Mouse (Mus musculus) heart, embryonic 13.5 days (tissue): ENCODE measurements around the gene Armc8. TPM values are rescaled to one million over a fixed set of nuclear protein-coding genes. Genes with fewer than 3 reads are reported as not detected.

ENCODE experiments used
- ATAC-seq: fragments of 200-750 bp; cut with Nextera tagmentation; 2 replicates; pipeline ENCODE4 v1.8.0; 2017; ENCODE audit warnings: moderate TSS enrichment; ENCODE audit not compliant: insufficient number of reproducible peaks, low FRiP score, low TSS enrichment; ENCODE audit errors: extremely low read depth
- H3K27ac ChIP-seq: fragments of 300-500 bp; sonication (generic); replicated peaks from 2 replicates; pipeline ENCODE4 v1.5.1; 2015; ENCODE audit warnings: moderate library complexity, mild to moderate bottlenecking, inconsistent platforms
- H3K27me3 ChIP-seq: fragments of 300-500 bp; sonication (generic); replicated peaks from 2 replicates; pipeline ENCODE4 v1.6.1; 2015; ENCODE audit warnings: mild to moderate bottlenecking, inconsistent platforms
- H3K36me3 ChIP-seq: fragments of 300-500 bp; sonication (generic); 2 replicates; pipeline ENCODE4 v1.6.1; 2015; ENCODE audit warnings: mild to moderate bottlenecking, inconsistent platforms
- H3K4me1 ChIP-seq: fragments of 300-500 bp; sonication (generic); 2 replicates; pipeline ENCODE4 v1.6.1; 2015; ENCODE audit warnings: inconsistent platforms
- H3K4me2 ChIP-seq: fragments of 300-500 bp; sonication (generic); 2 replicates; pipeline ENCODE4 v1.6.1; 2015; ENCODE audit warnings: inconsistent platforms, mild to moderate bottlenecking, moderate library complexity
- H3K4me3 ChIP-seq: fragments of 300-500 bp; sonication (generic); 2 replicates; pipeline ENCODE4 v1.5.1; 2015; ENCODE audit warnings: moderate library complexity, mild to moderate bottlenecking, inconsistent platforms
- H3K9ac ChIP-seq: fragments of 300-500 bp; sonication (generic); 2 replicates; pipeline ENCODE4 v1.6.1; 2015; ENCODE audit warnings: inconsistent platforms, mild to moderate bottlenecking, moderate library complexity
- H3K9me3 ChIP-seq: fragments of 300-500 bp; sonication (generic); 2 replicates; pipeline ENCODE4 v1.6.1; 2016; ENCODE audit warnings: inconsistent platforms
- WGBS: fragments of 180-500 bp; shearing (Covaris S2); methylation state at CpG from one replicate; pipeline ENCODE4 v1.1.7; 2015; ENCODE audit warnings: mixed read lengths; 5-methylcytosine and 5-hydroxymethylcytosine counted together
- polyA plus RNA-seq: library from polyadenylated mRNA; unstranded; fragments of >200 nt; fragmentation: Nextera tagmentation; extraction: Ambion mirVana; gene quantifications from 2 replicates; pipeline ENCODE4 v1.2.1, GENCODE M21; 2015

Gene Armc8
- polyA plus RNA-seq, 1 experiment from 2014 or later, result 18.0 TPM

GRCm38 (mm10) chr9:99444590-99445178 is 124.0 kb downstream of the Armc8 start:
- Histone ChIP-seq H3K9me3 (no peaks in the 10 kb centered on the region), H3K36me3 (no peaks in the 10 kb centered on the region), H3K9ac (no peak overlapping the region), H3K4me2 (no peak overlapping the region), H3K4me1 (no peaks in the 10 kb centered on the region), H3K27ac (no peak overlapping the region), H3K27me3 (peaks cover 5% of the 10 kb centered on the region), H3K4me3 (no peak overlapping the region)
- ATAC-seq, result no peak
- 34% methylated on average over 8 of the region's 8 CpGs for WGBS

GRCm38 (mm10) chr9:99441647-99442433 is 126.9 kb downstream of the Armc8 start:
- H3K27me3 ChIP-seq, result peaks cover 24% of the 10 kb centered on the region
- H3K4me3 ChIP-seq, result no peak overlapping the region
- H3K9ac ChIP-seq, result no peak overlapping the region
- no peak for ATAC-seq
- whole genome bisulfite sequencing, result 83% methylated on average over 4 of the region's 4 CpGs
- H3K36me3 ChIP-seq, result no peaks in the 10 kb centered on the region
- H3K9me3 ChIP-seq, result no peaks in the 10 kb centered on the region
- no peak overlapping the region for H3K4me2 ChIP-seq
- no peak overlapping the region for H3K27ac ChIP-seq
- peaks cover 6% of the 10 kb centered on the region; the same call in 1 of the 2 replicates for H3K4me1 ChIP-seq

GRCm38 (mm10) chr9:99440941-99441340 is 127.8 kb downstream of the Armc8 start:
- Histone ChIP-seq H3K4me2 (no peak overlapping the region), H3K4me1 (peaks cover 7% of the 10 kb centered on the region), H3K27me3 (peaks cover 24% of the 10 kb centered on the region), H3K4me3 (no peak overlapping the region), H3K27ac (no peak overlapping the region), H3K9me3 (no peaks in the 10 kb centered on the region), H3K9ac (no peak overlapping the region), H3K36me3 (no peaks in the 10 kb centered on the region)
- 61% methylated on average over 5 of the region's 5 CpGs for WGBS
- no peak for ATAC-seq

DNA sequence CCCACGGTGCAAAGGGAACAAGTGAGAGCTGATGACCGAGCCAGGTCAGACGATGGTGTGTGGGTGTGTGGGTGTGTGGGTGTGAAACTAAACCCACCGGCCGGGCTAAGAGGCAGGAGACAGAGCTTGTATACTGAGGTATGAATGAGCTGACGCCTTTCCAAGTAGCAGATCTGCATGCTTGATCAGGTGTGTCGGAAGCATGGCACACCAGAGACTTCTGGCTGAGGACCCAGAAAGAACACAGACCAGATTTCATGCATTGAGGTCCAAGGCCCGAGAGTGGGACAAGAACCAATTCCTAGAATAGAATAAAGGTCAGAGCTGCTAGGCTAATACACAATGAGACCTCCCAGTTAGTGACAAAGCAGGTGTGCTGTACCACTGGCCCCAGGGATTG is 129.6 kb downstream of the Armc8 start:
- 68% methylated on average over 8 of the region's 8 CpGs for WGBS
- H3K9me3 ChIP-seq, result no peaks in the 10 kb centered on the region
- ATAC-seq, result no peak

DNA sequence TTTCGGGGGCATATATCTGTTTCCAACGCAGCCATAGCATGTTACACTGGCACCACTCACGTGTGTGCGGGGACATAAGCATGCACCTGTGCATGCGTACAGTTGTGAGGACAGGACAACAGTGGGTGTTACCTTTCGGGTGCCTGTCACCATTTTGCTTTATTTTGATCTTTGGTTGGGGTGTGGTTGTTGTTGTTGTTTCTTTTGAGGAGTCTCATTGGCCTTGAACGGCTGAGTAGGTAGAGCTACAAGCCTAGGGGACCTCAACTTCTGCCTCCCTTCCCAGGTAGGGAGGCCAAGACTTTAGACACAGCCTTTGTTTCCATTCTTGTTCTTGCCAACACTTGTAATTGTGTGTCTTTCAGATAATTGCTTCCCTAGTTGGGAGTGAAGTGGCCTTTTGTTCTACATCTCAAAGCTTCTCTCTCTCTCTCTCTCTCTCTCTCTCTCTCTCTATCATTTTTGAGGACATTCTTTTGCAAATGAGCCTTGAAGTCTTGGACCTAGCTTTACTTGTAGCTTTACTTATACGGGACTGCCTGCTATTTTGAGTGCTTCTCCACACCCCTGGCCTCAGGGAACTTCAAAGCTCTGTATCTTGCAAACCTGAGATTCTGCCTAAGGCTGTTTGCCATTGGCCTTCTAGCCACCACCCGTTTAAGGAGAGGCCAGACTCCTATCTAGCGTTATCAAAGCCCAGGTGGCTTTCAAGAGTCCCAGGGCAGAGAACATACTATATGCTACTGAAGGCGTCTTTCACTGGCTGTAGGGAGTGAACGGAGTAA is 130.7 kb downstream of the Armc8 start:
- H3K9ac ChIP-seq, result no peak overlapping the region
- ATAC-seq, result no peak
- no peak overlapping the region for H3K27ac ChIP-seq
- no peaks in the 10 kb centered on the region for H3K9me3 ChIP-seq
- H3K4me2 ChIP-seq, result no peak overlapping the region
- H3K36me3 ChIP-seq, result no peaks in the 10 kb centered on the region
- H3K4me3 ChIP-seq, result peak overlapping the region; percentile 82; the same call in 1 of the 2 replicates
- peaks cover 26% of the 10 kb centered on the region for H3K4me1 ChIP-seq
- 66% methylated on average over 12 of the region's 12 CpGs for WGBS
- H3K27me3 ChIP-seq, result peaks cover 24% of the 10 kb centered on the region

More for the DNA sequence above, 129.6 kb downstream of the Armc8 start:
- H3K4me1 ChIP-seq, result peaks cover 24% of the 10 kb centered on the region
- H3K4me2 ChIP-seq, result no peak overlapping the region
- H3K9ac ChIP-seq, result no peak overlapping the region
- no peak overlapping the region for H3K27ac ChIP-seq
- H3K27me3 ChIP-seq, result peaks cover 24% of the 10 kb centered on the region
- no peak overlapping the region for H3K4me3 ChIP-seq
- no peaks in the 10 kb centered on the region for H3K36me3 ChIP-seq

DNA sequence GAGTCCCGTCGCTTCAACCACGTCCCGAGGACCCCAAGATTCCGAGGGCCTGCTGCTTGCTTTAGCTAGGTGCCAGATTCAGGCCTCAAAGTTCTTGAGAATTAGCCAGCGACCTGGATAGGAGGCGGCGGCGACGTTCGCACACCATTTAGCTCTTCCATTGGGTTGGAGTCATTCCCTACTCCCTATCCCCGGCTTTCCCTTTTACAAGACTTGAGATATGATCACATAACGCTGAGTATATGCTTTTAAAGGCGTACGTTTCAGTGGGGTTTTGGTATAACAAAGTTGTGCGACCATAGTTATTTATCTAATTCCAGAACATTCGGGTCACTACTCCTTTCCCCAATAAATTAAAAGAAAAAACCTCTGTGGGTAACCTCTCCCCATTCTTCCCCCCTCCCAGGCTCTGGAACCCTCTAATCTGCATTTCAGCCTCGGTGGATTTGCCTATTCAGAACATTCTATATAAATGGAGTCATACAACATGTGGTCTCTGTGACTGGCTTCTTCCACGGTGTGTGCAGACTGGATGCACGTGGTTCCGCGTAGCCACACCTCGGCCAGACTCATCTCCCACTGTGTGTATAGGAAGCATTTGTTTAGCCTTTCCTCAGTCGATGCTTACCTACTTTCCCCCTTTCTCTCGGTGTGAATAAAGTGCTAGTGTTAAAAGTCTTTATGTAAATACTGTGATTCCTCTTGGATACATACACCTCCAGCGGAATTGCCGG is 131.5 kb downstream of the Armc8 start, which contains the start of gene Mras:
Gene Mras (minus strand): TSS at position 351 of the 734 bp plus-strand sequence.
- WGBS, result 12% methylated on average over 27 of the region's 27 CpGs
- peaks cover 24% of the 10 kb centered on the region for H3K27me3 ChIP-seq
- peak within 1 kb of the TSS; percentile 82 for H3K4me3 ChIP-seq
- peak within 1 kb of the TSS; percentile 51 for H3K27ac ChIP-seq
- peaks cover 26% of the 10 kb centered on the region for H3K4me1 ChIP-seq
- no peak for ATAC-seq
- H3K9ac ChIP-seq, result peak within 1 kb of the TSS; percentile 93
- H3K9me3 ChIP-seq, result no peaks in the 10 kb centered on the region
- no peaks in the 10 kb centered on the region for H3K36me3 ChIP-seq
- peak within 1 kb of the TSS; percentile 87 for H3K4me2 ChIP-seq

DNA sequence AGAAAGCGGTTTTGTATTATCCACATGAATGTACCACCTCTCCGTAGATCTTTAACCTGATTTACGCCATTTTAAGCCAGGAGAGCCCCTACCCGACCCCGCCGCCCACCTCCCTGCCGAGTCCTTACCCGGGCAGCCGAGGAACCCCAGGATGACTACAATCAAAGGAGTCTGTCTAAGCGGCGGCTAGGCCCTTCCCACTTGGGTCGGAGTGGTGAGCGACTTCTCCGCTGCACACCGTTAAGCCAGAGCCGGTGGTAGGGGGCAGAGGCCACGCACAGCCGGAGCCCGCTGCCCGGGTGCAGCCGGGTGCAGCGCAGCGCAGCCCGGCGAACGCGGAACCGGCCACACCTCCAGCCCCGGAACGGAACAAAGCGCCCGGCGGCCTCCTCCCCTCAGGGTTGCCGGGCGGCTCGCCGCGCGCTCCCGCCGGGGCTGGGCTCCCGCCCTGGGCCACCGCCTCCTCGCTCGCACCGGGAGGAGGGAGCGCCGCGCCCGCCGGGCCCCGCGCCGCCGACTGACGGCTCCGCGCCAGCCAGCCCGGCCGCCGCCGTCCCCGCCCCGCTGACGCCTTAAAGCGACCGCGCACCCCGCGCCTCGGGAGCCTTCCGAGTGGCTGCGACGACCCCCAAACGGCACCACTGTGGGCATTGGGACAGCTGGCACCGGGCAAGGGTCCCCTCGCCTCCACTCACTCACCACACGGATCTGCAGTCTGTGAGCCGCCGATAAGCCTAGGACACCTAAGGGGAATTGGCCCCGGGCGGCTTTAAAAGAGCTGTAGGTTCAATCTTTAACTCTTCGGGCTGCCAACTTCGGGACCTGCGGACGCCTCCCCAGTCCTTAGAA is 132.3 kb downstream of the Armc8 start:
- H3K9ac ChIP-seq, result peak overlapping the region; percentile 93
- peak overlapping the region; percentile 87 for H3K4me2 ChIP-seq
- H3K4me3 ChIP-seq, result peak overlapping the region; percentile 82
- H3K27ac ChIP-seq, result peak overlapping the region; percentile 51
- peak; percentile 35; the same call in 1 of the 2 replicates for ATAC-seq
- WGBS, result under 1% methylated on average over 78 of the region's 86 CpGs
- no peaks in the 10 kb centered on the region for H3K9me3 ChIP-seq
- peaks cover 26% of the 10 kb centered on the region for H3K4me1 ChIP-seq
- H3K36me3 ChIP-seq, result no peaks in the 10 kb centered on the region
- H3K27me3 ChIP-seq, result peaks cover 24% of the 10 kb centered on the region

GRCm38 (mm10) chr9:99435619-99436181 is 133.0 kb downstream of the Armc8 start:
- Histone ChIP-seq H3K9me3 (no peaks in the 10 kb centered on the region), H3K4me1 (peaks cover 26% of the 10 kb centered on the region), H3K27ac (peak overlapping the region; percentile 51; the same call in 1 of the 2 replicates), H3K4me3 (peak overlapping the region; percentile 82), H3K27me3 (peaks cover 24% of the 10 kb centered on the region), H3K36me3 (no peaks in the 10 kb centered on the region), H3K4me2 (peak overlapping the region; percentile 87), H3K9ac (peak overlapping the region; percentile 93)
- ATAC-seq, result no peak
- WGBS, result 26% methylated on average over 16 of the region's 16 CpGs

DNA sequence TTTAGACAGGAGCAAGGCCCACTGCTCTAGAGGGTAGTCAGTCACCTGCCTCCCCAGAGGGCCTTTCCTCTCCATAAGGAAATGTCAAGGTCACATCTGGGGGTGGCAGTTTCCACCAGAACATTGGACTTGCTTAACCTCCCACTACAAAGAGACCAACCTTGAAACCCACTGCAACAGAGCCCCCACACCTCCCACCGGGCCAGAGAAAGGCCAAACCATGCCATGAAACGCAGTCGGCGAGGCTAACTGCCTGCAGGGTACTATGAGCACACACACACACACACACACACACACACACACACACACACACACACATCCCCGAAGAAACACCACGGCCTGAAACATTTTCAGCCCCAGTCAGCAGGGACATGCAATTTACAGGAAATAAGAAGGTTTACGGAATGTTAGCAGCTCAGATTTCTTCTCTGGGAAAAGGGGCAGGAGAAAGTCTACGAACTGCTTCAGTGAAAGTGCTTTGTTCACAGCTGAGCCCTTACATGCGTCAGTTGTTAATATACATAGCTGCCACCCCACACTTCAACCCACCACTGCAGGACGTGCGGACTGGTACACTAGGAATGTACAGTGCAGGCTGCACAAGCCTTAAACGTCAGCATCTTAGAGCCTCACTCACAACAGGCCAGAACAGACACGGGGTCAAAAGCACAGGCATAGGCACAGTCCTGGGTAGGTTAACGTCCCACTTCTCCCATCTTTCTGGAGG is 133.6 kb downstream of the Armc8 start:
- Histone ChIP-seq H3K4me1 (peaks cover 26% of the 10 kb centered on the region), H3K36me3 (no peaks in the 10 kb centered on the region), H3K9me3 (no peaks in the 10 kb centered on the region), H3K27ac (peak overlapping the region; percentile 18; the same call in 1 of the 2 replicates), H3K9ac (peak overlapping the region; percentile 93), H3K4me3 (peak overlapping the region; percentile 82), H3K4me2 (peak overlapping the region; percentile 87), H3K27me3 (peaks cover 24% of the 10 kb centered on the region)
- ATAC-seq, result no peak
- 60% methylated on average over 14 of the region's 14 CpGs for WGBS
